Mouse (Mus musculus) kidney, embryonic 16.5 days (tissue): ENCODE results near the gene Lrig1. TPM values are rescaled to one million over a fixed set of nuclear protein-coding genes. Genes with fewer than 3 reads are reported as not detected.
A peak's percentile ranks its signal among the peaks of the same experiment; 100 is the strongest.

Source experiments
- ATAC-seq: fragments of 200-750 bp; cut with Nextera tagmentation; 2 replicates; pipeline ENCODE4 v1.8.0; 2017; ENCODE audit warnings: moderate TSS enrichment; ENCODE audit not compliant: low FRiP score, low TSS enrichment
- H3K27ac ChIP-seq: fragments of 300-500 bp; sonication (generic); 2 replicates; pipeline ENCODE4 v1.5.1; 2014; ENCODE audit warnings: low read length
- H3K27me3 ChIP-seq: fragments of 300-500 bp; sonication (generic); 2 replicates; pipeline ENCODE4 v1.6.1; 2014; ENCODE audit warnings: low read length, control low read depth, mixed read lengths; ENCODE audit not compliant: insufficient read depth
- H3K36me3 ChIP-seq: fragments of 300-500 bp; sonication (generic); 2 replicates; pipeline ENCODE4 v1.6.1; 2014; ENCODE audit warnings: low read length, control low read depth, mixed read lengths; ENCODE audit not compliant: insufficient read depth
- H3K4me1 ChIP-seq: fragments of 300-500 bp; sonication (generic); 2 replicates; pipeline ENCODE4 v1.6.1; 2014; ENCODE audit warnings: low read length, control low read depth, mixed read lengths; ENCODE audit not compliant: insufficient read depth
- H3K4me2 ChIP-seq: fragments of 300-500 bp; sonication (generic); replicated peaks from 2 replicates; pipeline ENCODE4 v1.6.1; 2014; ENCODE audit warnings: low read depth, low read length
- H3K4me3 ChIP-seq: fragments of 300-500 bp; sonication (generic); 2 replicates; pipeline ENCODE4 v1.5.1; 2014; ENCODE audit warnings: mild to moderate bottlenecking, low read length
- H3K9ac ChIP-seq: fragments of 300-500 bp; sonication (generic); replicated peaks from 2 replicates; pipeline ENCODE4 v1.6.1; 2014; ENCODE audit warnings: low read length
- H3K9me3 ChIP-seq: fragments of 300-500 bp; sonication (generic); 2 replicates; pipeline ENCODE4 v1.6.1; 2016; ENCODE audit warnings: low read length, control low read depth
- WGBS: fragments of 180-500 bp; shearing (Covaris S2); extraction: QIAGEN DNeasy Blood & Tissue Kit; methylation state at CpG from one replicate; pipeline ENCODE4 v1.1.7; 2014; 5-methylcytosine and 5-hydroxymethylcytosine counted together
- polyA plus RNA-seq: library from polyadenylated mRNA; unstranded; fragments of >200 nt; fragmentation: Nextera tagmentation; extraction: Ambion mirVana; gene quantifications from 2 replicates; pipeline ENCODE4 v1.2.1, GENCODE M21; 2015

The Lrig1 gene
- polyA plus RNA-seq, 1 experiment from 2014 or later: 7.4 TPM

- Histone ChIP-seq H3K27ac (no peak overlapping the region), H3K27me3 (no peaks in the 10 kb centered on the region), H3K36me3 (no peaks in the 10 kb centered on the region), H3K4me1 (peaks cover 48% of the 10 kb centered on the region), H3K9ac (no peak overlapping the region), H3K4me2 (no peak overlapping the region), H3K9me3 (no peaks in the 10 kb centered on the region), H3K4me3 (no peak overlapping the region)
- 25% methylated on average over 6 of the region's 6 CpGs for WGBS
- no peak for ATAC-seq
Observed at GRCm38 (mm10) chr6:94678377-94679164, 21.4 kb downstream of the Lrig1 start.

GRCm38 (mm10) chr6:94677448-94677847 lies 22.5 kb downstream of the Lrig1 start:
- Histone ChIP-seq H3K4me1 (peaks cover 43% of the 10 kb centered on the region), H3K36me3 (no peaks in the 10 kb centered on the region), H3K4me2 (peak overlapping the region; percentile 23; the same call in 1 of the 2 replicates), H3K4me3 (no peak overlapping the region), H3K9me3 (no peaks in the 10 kb centered on the region), H3K9ac (no peak overlapping the region; the same call in 1 of the 2 replicates), H3K27ac (no peak overlapping the region), H3K27me3 (no peaks in the 10 kb centered on the region)
- no peak for ATAC-seq
- WGBS: 24% methylated on average over 3 of the region's 3 CpGs

GRCm38 (mm10) chr6:94676840-94677239 lies 23.1 kb downstream of the Lrig1 start:
- Histone ChIP-seq H3K4me2 (peak overlapping the region; percentile 23; the same call in 1 of the 2 replicates), H3K9me3 (no peaks in the 10 kb centered on the region), H3K27ac (no peak overlapping the region), H3K4me3 (no peak overlapping the region), H3K27me3 (no peaks in the 10 kb centered on the region), H3K36me3 (no peaks in the 10 kb centered on the region), H3K4me1 (peaks cover 41% of the 10 kb centered on the region), H3K9ac (no peak overlapping the region; the same call in 1 of the 2 replicates)
- ATAC-seq: peak; percentile 32; the same call in 1 of the 2 replicates
- 44% methylated on average over 3 of the region's 3 CpGs for WGBS

GRCm38 (mm10) chr6:94676300-94676699 lies 23.7 kb downstream of the Lrig1 start:
- Histone ChIP-seq H3K4me3 (no peak overlapping the region), H3K36me3 (no peaks in the 10 kb centered on the region), H3K27ac (no peak overlapping the region), H3K27me3 (no peaks in the 10 kb centered on the region), H3K4me1 (peaks cover 39% of the 10 kb centered on the region), H3K4me2 (no peak overlapping the region), H3K9ac (no peak overlapping the region), H3K9me3 (no peaks in the 10 kb centered on the region)
- ATAC-seq: no peak
- 42% methylated on average over 7 of the region's 7 CpGs for WGBS

- no peak overlapping the region for H3K4me3 ChIP-seq
- H3K4me1 ChIP-seq: peaks cover 30% of the 10 kb centered on the region
- WGBS: 87% methylated on average over 2 of the region's 2 CpGs
- H3K9ac ChIP-seq: no peak overlapping the region
- ATAC-seq: no peak
- H3K4me2 ChIP-seq: no peak overlapping the region
- no peaks in the 10 kb centered on the region for H3K36me3 ChIP-seq
- no peaks in the 10 kb centered on the region for H3K9me3 ChIP-seq
- no peak overlapping the region for H3K27ac ChIP-seq
- no peaks in the 10 kb centered on the region for H3K27me3 ChIP-seq
Observed at GRCm38 (mm10) chr6:94672426-94672825, 27.5 kb downstream of the Lrig1 start.

GRCm38 (mm10) chr6:94669370-94669769 lies 30.6 kb downstream of the Lrig1 start:
- ATAC-seq: no peak
- Histone ChIP-seq H3K4me2 (no peak overlapping the region), H3K36me3 (no peaks in the 10 kb centered on the region), H3K27ac (no peak overlapping the region), H3K4me1 (peaks cover 46% of the 10 kb centered on the region), H3K27me3 (no peaks in the 10 kb centered on the region), H3K9ac (no peak overlapping the region), H3K4me3 (no peak overlapping the region), H3K9me3 (no peaks in the 10 kb centered on the region)
- 76% methylated on average over 6 of the region's 6 CpGs for WGBS

- 25% methylated on average over 13 of the region's 13 CpGs for WGBS
- H3K9me3 ChIP-seq: no peaks in the 10 kb centered on the region
- H3K4me2 ChIP-seq: peak overlapping the region; percentile 40
- no peak overlapping the region for H3K27ac ChIP-seq
- H3K4me1 ChIP-seq: peaks cover 55% of the 10 kb centered on the region
- no peak overlapping the region for H3K4me3 ChIP-seq
- no peaks in the 10 kb centered on the region for H3K27me3 ChIP-seq
- no peaks in the 10 kb centered on the region for H3K36me3 ChIP-seq
- no peak for ATAC-seq
- H3K9ac ChIP-seq: no peak overlapping the region
Observed at GRCm38 (mm10) chr6:94668204-94668863, 31.6 kb downstream of the Lrig1 start.

GRCm38 (mm10) chr6:94667131-94667530 lies 32.8 kb downstream of the Lrig1 start:
- ATAC-seq: no peak
- Histone ChIP-seq H3K9ac (no peak overlapping the region), H3K36me3 (no peaks in the 10 kb centered on the region), H3K4me1 (peaks cover 55% of the 10 kb centered on the region), H3K4me3 (no peak overlapping the region), H3K9me3 (no peaks in the 10 kb centered on the region), H3K27me3 (no peaks in the 10 kb centered on the region), H3K27ac (no peak overlapping the region), H3K4me2 (no peak overlapping the region)
- WGBS: 71% methylated on average over 4 of the region's 4 CpGs

GRCm38 (mm10) chr6:94666432-94667119 lies 33.4 kb downstream of the Lrig1 start:
- H3K27ac ChIP-seq: no peak overlapping the region
- no peak for ATAC-seq
- H3K9ac ChIP-seq: no peak overlapping the region
- H3K9me3 ChIP-seq: no peaks in the 10 kb centered on the region
- H3K27me3 ChIP-seq: no peaks in the 10 kb centered on the region
- WGBS: 50% methylated on average over 7 of the region's 7 CpGs
- no peaks in the 10 kb centered on the region for H3K36me3 ChIP-seq
- H3K4me3 ChIP-seq: no peak overlapping the region
- peaks cover 59% of the 10 kb centered on the region for H3K4me1 ChIP-seq
- no peak overlapping the region for H3K4me2 ChIP-seq
